Mouse (Mus musculus) MN1 (cell line): ENCODE results near the gene 4930442H23Rik.
"Not testable (repeated sequence)": the region's sequence is repeated elsewhere in the genome, so short reads cannot be mapped to it uniquely, and the experiment has no call there.

Experiments
- DNase-seq: peaks from one replicate; pipeline ENCODE4 v3.0.0-alpha.2; 2016; ENCODE audit warnings: low spot score

4930442H23Rik gene

GRCm38 (mm10) chr10:81177491-81177925, 6.1 kb downstream of the 4930442H23Rik start:
- peak; percentile 63 for DNase-seq

- DNase-seq, result peak; percentile 99
These were observed 7.0 kb downstream of the 4930442H23Rik start, which contains the start of gene Eef2 for GRCm38 (mm10) chr10:81176466-81177271. Gene Eef2, plus strand, starts transcription at chr10:81176631.

GRCm38 (mm10) chr10:81175936-81176465, 7.6 kb downstream of the 4930442H23Rik start:
- no peak for DNase-seq

GRCm38 (mm10) chr10:81175345-81175701, 8.3 kb downstream of the 4930442H23Rik start:
- not testable (repeated sequence) for DNase-seq

GRCm38 (mm10) chr10:81174617-81175344, 8.9 kb downstream of the 4930442H23Rik start:
- peak; percentile 94 for DNase-seq

GRCm38 (mm10) chr10:81173132-81173531, 10.5 kb downstream of the 4930442H23Rik start:
- no peak for DNase-seq

GRCm38 (mm10) chr10:81169411-81169900, 14.2 kb downstream of the 4930442H23Rik start:
- peak; percentile 61 for DNase-seq

- DNase-seq, result peak; percentile 87
These were observed 15.0 kb downstream of the 4930442H23Rik start for GRCm38 (mm10) chr10:81168521-81169244.

GRCm38 (mm10) chr10:81168087-81168431, 15.6 kb downstream of the 4930442H23Rik start:
- DNase-seq, result no peak

- DNase-seq, result peak; percentile 100
These were observed 16.2 kb downstream of the 4930442H23Rik start, which contains the start of gene Pias4 for GRCm38 (mm10) chr10:81167200-81168086. Gene Pias4, minus strand, starts transcription at chr10:81167923.

- no peak for DNase-seq
These were observed 18.5 kb downstream of the 4930442H23Rik start for GRCm38 (mm10) chr10:81165118-81165517.

GRCm38 (mm10) chr10:81162318-81162652, 21.4 kb downstream of the 4930442H23Rik start:
- DNase-seq, result no peak

GRCm38 (mm10) chr10:81161602-81162317, 21.9 kb downstream of the 4930442H23Rik start:
- no peak for DNase-seq

- DNase-seq, result peak; percentile 73
These were observed 28.9 kb downstream of the 4930442H23Rik start for GRCm38 (mm10) chr10:81154736-81155135.

- no peak for DNase-seq
These were observed 29.3 kb downstream of the 4930442H23Rik start for GRCm38 (mm10) chr10:81154313-81154712.

- DNase-seq, result peak; percentile 58
These were observed 31.0 kb downstream of the 4930442H23Rik start for GRCm38 (mm10) chr10:81152609-81153008.

- no peak for DNase-seq
These were observed 32.4 kb downstream of the 4930442H23Rik start for GRCm38 (mm10) chr10:81151261-81151660.

- no peak for DNase-seq
These were observed 37.4 kb downstream of the 4930442H23Rik start for GRCm38 (mm10) chr10:81146296-81146695.

GRCm38 (mm10) chr10:81145778-81146177, 37.9 kb downstream of the 4930442H23Rik start:
- DNase-seq, result peak; percentile 62

GRCm38 (mm10) chr10:81145307-81145706, 38.3 kb downstream of the 4930442H23Rik start:
- DNase-seq, result no peak
